Mouse (Mus musculus) embryonic fibroblast, embryonic 13.5 days (primary cell): ENCODE data around the gene Aifm3.

Source experiments
- CTCF ChIP-seq: IDR thresholded peaks from 2 replicates; pipeline ENCODE4 v1.5.1; 2011; ENCODE audit warnings: mild to moderate bottlenecking, control low read depth, low read length, moderate library complexity, borderline replicate concordance; ENCODE audit not compliant: insufficient read depth
- POLR2A ChIP-seq: IDR thresholded peaks from 2 replicates; pipeline ENCODE4 v1.6.1; 2011; ENCODE audit warnings: low read depth, mild to moderate bottlenecking, control low read depth, low read length, moderate library complexity

DNA sequence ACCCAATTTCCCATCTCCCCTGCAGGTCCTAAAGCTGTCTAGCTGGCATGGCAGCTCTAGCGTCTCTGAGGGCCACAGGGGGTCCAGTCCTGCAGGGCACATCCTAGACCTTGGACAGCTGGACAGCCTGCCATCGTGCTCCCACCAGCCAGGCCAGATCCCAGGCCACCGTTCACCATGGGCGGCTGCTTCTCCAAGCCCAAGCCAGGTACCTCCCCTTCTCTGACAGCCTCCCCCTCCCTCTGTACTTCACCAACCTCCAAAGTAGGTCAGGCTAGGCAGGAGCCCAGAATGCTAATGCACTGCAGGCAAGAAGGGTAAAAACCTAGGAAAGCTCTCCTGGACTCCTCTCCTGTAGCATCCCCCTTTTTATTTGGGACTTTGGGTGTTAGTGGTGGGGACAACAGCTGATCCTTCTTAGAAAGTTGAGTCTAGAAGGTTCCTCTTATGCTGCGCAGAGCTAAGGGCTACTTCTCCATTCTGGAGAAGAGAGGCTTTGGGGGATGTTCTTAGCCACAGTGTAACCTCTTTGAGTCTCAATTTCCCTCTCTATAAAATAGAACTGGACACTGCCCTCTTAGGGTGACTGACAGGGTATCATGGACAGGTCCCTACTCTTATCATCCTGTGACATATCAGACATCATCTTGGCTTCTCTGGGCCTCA is 2.6 kb downstream of the Aifm3 start:
- no peak for TF ChIP-seq CTCF
- no peak for TF ChIP-seq POLR2A
